Mouse (Mus musculus): ENCODE measurements around the gene Oas1e.
"Not testable (repeated sequence)": the region's sequence is repeated elsewhere in the genome, so short reads cannot be mapped to it uniquely, and the experiment has no call there.

The Oas1e gene

DNA sequence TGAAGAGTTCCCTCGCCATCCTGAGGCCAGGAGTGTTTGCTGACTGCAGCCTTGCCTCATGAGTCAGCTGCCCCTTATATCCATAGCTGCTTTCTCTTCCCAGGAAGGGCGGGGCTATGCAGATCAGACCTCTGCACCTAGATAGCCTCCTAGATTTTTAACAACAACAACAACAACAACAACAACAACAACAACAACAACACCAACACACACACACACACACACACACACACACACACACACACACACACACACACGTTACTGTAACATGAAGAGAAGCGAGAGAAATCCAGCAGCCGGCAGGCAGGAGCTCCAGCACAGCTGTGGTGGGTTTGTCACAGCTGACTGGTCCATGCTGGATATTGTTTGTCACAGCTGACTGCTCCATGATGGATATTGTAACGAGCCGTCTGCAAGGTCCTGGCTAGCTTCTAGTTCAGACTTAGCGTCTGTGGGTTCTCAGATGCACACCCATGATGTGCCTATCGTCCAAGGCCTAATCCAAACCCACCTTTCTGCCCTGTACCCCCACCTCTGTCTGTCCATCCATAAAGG, at the start of gene Oas1e:
Gene Oas1e, minus strand, starts transcription at position 51 of the 555 bp plus-strand sequence.
- DNase-seq (ENCODE audit: low read depth, low spot score); H3K27me3 ChIP-seq (ENCODE audit: control insufficient read depth, insufficient read depth, low read length, poor library complexity, severe bottlenecking); H3K36me3 ChIP-seq (ENCODE audit: control insufficient read depth, insufficient read depth, low read length, poor library complexity, severe bottlenecking): not testable (repeated sequence)

DNA sequence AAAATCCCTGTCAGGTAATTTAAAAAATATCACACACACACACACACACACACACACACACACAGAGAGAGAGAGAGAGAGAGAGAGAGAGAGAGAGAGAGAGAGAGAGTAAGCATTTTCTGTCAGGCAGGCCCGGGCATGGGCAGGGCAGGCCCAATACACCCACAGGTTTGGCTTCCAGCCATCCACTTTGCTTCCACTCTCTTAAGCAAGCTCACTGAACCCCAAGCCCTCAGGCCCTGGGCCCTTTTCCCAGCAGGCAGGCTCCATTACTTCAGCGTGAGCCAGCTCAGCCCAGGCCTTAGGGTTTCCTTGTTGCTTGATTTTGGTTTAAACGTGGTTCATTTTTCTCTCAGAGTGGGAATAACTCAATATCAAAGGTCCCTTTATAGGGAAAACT, 49.4 kb upstream of the Oas1e start:
- H3K36me3 ChIP-seq (ENCODE audit: control insufficient read depth, insufficient read depth, low read length, poor library complexity, severe bottlenecking) = no peaks in the 10 kb centered on the region
- DNase-seq (ENCODE audit: low read depth, low spot score) = no peak
- no peaks in the 10 kb centered on the region for H3K27me3 ChIP-seq (ENCODE audit: control insufficient read depth, insufficient read depth, low read length, poor library complexity, severe bottlenecking)

DNA sequence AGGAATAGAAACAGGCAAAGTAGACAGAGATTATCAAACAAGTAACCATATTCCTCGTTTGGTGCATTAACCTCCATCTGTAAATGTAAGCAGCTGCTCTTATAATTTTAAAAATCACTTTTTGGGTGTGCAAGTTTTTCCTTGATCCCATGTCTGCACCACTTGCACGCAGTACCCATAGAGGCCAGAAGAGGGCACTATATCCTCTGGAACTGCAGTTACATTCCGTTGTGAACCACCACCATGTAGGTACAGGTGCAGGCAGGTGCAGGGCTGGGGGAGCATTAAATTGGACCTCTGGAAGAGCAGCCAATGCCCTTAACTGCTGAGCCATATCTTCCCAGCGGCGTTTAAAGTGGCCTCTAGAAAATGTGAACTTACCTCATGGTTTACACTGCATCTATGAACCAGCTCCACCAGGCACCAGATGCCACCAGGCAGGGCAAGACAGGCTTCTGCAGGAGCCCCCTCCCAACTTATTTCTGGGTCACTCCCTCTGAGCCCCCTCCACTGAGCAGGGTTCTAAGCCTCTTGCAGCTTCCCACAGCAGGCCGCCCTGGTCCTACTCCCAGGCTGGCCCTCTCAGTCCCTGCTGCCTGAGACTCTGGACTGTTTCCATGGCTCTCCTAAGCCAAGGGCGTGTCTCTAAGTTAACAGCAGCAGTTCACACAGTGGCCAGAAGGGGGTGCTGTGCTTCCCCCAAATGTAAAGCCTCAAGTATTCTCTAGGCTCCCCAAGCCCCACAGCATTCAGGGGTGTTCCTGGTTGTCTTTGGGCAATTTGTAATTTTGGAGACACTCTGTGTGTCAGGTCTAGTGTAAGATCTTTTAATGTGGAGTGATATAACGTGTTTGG, 41.6 kb upstream of the Oas1e start:
- DNase-seq (ENCODE audit: low read depth, low spot score) = peak; percentile 71
- no peaks in the 10 kb centered on the region; the same call in 1 of the 2 replicates for H3K27me3 ChIP-seq (ENCODE audit: control insufficient read depth, insufficient read depth, low read length, poor library complexity, severe bottlenecking)
- H3K36me3 ChIP-seq (ENCODE audit: control insufficient read depth, insufficient read depth, low read length, poor library complexity, severe bottlenecking) = no peaks in the 10 kb centered on the region

DNA sequence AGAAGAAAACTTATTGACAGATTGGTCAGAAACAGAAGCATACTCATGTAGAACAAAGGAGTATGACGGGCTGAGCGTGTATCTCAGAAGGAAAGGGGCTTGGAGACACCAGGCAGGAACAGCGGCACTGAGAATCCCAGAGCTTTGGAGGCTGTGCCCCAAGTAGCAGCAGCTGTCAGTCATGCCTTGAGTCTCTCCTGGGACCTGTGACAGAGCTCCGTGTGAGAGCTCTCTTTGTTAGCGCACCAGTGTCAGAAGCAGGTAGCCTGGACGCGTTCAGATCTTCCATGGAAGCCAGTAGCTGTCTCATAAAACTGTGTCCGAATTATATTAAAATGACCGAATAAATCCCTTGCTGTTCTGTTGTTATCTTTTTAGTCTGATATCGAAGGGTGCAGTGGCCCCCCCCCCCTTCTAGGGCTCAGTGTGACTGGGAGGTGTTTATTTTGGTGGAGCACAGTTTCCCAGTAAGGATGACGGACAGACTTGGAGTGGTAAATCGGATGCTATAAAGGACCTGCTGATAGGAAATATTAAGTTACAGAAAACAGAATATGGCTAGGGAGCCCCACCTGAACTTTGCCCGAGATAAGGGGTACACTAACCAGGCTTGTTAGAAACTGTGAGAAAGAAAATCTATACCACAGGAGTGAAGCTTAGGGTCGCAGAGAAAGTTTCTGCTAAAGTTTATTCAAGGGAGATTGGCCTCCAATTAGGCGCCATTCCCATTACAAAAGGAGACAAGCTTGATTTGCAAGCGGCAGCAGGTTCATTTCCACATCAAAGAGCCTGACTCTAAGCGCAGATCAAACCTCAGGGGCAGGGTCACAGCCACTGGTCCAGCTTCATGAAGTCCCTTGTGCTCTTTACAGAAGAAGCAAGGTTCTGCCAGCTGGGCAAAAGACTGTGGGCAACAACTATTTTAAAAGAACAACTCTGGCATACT, 38.3 kb upstream of the Oas1e start:
- DNase-seq (ENCODE audit: low read depth, low spot score) = no peak
- Histone ChIP-seq H3K36me3 (ENCODE audit: control insufficient read depth, insufficient read depth, low read length, poor library complexity, severe bottlenecking) (no peaks in the 10 kb centered on the region), H3K27me3 (ENCODE audit: control insufficient read depth, insufficient read depth, low read length, poor library complexity, severe bottlenecking) (no peaks in the 10 kb centered on the region; the same call in 1 of the 2 replicates)

DNA sequence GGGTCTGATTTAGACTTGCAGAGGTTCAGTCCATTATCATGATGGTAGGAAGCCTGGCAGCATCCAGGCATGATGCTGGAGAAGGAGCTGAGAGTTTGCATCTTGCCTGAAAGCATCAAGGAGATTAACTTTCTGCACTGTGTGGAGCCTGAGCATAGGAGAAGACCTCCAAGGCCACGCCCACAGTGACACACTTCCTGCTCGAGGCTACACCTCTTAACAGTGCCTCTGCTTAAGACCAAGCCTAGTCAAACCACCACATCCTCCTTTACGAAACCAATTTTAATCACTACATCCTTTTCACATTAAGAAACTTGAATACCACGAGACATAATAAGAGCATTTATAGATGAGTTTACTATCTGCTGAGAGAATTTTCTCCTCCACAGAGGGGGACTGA, 35.7 kb upstream of the Oas1e start:
- Histone ChIP-seq H3K27me3 (ENCODE audit: control insufficient read depth, insufficient read depth, low read length, poor library complexity, severe bottlenecking) (no peaks in the 10 kb centered on the region; the same call in 1 of the 2 replicates), H3K36me3 (ENCODE audit: control insufficient read depth, insufficient read depth, low read length, poor library complexity, severe bottlenecking) (no peaks in the 10 kb centered on the region)
- DNase-seq (ENCODE audit: low read depth, low spot score) = peak; percentile 58

DNA sequence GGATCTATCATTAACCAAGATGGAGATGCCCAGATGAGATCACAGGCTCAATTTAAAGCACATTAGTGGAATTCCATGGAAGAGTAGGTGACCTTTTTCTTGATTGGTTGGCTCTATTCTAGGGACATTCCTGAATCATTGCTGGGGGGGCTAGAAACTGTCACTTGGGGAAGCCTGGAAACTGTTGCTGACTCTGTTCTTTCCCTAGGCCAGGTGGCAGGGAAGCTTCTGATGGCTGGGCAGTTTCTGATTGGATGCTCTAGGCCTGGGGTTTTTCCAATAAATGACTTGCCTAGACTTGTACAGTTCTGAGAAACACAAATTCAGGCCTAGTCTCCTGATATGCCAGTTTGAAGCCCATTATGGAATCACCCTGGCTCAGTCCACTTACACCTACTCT, 23.7 kb upstream of the Oas1e start:
- no peaks in the 10 kb centered on the region for H3K27me3 ChIP-seq (ENCODE audit: control insufficient read depth, insufficient read depth, low read length, poor library complexity, severe bottlenecking)
- DNase-seq (ENCODE audit: low read depth, low spot score) = no peak
- peaks cover 10% of the 10 kb centered on the region; the same call in 1 of the 2 replicates for H3K36me3 ChIP-seq (ENCODE audit: control insufficient read depth, insufficient read depth, low read length, poor library complexity, severe bottlenecking)

DNA sequence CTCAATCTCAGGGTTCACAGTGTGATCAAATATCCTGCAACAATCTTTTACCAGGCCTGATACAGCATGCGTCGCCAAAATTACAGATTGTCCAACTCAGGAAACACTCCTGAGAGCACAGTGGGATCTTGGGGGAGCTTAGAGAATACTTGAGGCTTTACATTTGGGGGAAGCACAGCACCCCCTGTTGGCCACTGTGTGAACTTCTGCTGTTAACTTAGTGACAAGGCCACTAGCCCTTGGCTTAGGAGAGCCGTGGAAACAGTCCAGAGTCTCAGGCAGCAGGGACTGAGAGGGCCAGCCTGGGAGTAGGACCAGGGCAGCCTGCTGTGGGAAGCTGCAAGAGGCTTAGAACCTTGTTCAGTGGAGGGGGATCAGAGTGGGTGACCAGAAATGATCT, 20.6 kb upstream of the Oas1e start:
- Histone ChIP-seq H3K36me3 (ENCODE audit: control insufficient read depth, insufficient read depth, low read length, poor library complexity, severe bottlenecking) (peaks cover 10% of the 10 kb centered on the region; the same call in 1 of the 2 replicates), H3K27me3 (ENCODE audit: control insufficient read depth, insufficient read depth, low read length, poor library complexity, severe bottlenecking) (no peaks in the 10 kb centered on the region)
- peak; percentile 80 for DNase-seq (ENCODE audit: low read depth, low spot score)

DNA sequence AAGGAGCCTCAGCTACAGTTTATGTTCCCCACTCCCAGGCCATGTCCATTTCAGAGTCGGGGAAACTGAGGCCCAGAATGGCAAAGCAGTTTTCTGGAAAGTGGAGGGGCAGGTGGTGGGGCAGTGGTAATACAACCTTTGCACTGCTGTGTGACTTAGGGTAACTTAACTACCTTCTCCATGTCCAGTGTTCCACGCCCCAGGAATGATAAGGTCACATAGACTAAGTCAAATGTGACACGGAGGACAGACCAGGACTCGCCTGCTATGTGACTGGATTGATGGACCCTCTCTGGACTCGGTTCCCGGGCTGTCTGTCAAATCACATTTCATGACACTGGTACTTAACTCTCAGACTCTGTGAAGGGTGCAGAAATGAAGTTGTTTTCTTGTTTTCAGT, 17.7 kb upstream of the Oas1e start:
- H3K36me3 ChIP-seq (ENCODE audit: control insufficient read depth, insufficient read depth, low read length, poor library complexity, severe bottlenecking) = peaks cover 7% of the 10 kb centered on the region; the same call in 1 of the 2 replicates
- H3K27me3 ChIP-seq (ENCODE audit: control insufficient read depth, insufficient read depth, low read length, poor library complexity, severe bottlenecking) = no peaks in the 10 kb centered on the region
- no peak for DNase-seq (ENCODE audit: low read depth, low spot score)

DNA sequence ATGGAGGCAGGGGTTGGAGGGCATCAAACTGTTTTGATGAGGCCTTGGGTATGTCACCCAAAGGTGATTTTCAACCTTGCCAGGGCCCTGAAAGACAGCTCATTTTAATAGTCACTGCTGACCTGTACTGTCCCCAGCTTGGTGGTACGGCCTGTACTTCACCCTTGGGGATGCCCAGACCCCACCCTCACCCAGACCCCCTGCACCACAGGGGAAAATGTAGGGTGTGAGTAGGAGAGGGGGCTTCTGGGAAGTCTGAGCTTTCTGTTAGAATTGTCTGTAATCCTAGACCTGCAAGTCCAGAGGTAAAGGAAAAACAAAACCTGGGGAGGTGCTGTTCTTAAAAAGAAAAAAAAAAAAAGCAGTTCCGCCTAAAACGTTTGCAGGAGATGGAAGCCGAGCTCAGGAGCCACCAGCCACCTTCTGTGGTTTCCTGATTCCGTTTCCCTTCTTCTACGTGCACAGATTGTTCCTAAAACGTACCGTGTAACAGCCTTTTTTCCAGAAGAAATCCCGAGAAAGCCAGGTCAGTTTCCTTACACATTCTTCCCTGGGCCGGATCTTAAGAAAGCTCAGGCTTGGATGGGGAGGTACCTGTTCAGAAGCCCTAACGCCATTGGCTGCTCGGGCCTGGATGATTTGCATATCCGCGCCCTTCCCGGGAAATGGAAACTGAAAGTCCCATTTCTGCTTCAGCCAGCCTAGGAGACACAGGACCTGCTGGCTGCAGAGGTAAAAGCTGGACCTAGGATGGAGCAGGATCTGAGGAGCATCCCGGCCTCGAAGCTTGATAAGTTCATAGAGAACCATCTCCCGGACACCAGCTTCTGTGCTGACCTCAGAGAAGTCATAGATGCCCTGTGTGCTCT, 16.9 kb upstream of the Oas1e start, which contains the start of gene Oas1c:
Gene Oas1c, minus strand, starts transcription at position 564 of the 869 bp plus-strand sequence.
- DNase-seq (ENCODE audit: low read depth, low spot score) = peak; percentile 84
- H3K27me3 ChIP-seq (ENCODE audit: control insufficient read depth, insufficient read depth, low read length, poor library complexity, severe bottlenecking) = no peaks in the 10 kb centered on the region
- H3K36me3 ChIP-seq (ENCODE audit: control insufficient read depth, insufficient read depth, low read length, poor library complexity, severe bottlenecking) = 0 out of 2 replicates have a peak, but pooled peaks cover 2% of the 10 kb centered on the region

DNA sequence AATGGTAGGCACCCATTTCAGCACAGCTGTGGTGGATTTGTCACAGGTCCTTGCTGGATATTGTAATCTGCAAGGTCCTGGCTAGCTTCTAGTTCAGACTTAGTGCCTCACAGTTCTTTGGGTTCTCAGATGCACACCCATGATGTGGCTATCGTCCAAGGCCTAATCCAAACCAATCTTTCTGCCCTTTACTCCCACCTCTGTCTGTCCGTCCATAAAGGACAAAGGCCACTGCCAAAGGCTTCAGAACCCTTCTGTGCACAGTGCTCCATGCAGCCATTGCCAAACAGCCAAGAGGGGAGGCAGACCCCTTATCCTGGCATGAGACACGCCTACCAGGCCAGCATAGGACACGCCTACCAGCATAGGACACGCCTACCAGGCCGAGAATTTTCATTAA, 13.8 kb upstream of the Oas1e start:
- Histone ChIP-seq H3K27me3 (ENCODE audit: control insufficient read depth, insufficient read depth, low read length, poor library complexity, severe bottlenecking) (no peaks in the 10 kb centered on the region), H3K36me3 (ENCODE audit: control insufficient read depth, insufficient read depth, low read length, poor library complexity, severe bottlenecking) (peaks cover 3% of the 10 kb centered on the region; the same call in 1 of the 2 replicates)
- no peak for DNase-seq (ENCODE audit: low read depth, low spot score)

DNA sequence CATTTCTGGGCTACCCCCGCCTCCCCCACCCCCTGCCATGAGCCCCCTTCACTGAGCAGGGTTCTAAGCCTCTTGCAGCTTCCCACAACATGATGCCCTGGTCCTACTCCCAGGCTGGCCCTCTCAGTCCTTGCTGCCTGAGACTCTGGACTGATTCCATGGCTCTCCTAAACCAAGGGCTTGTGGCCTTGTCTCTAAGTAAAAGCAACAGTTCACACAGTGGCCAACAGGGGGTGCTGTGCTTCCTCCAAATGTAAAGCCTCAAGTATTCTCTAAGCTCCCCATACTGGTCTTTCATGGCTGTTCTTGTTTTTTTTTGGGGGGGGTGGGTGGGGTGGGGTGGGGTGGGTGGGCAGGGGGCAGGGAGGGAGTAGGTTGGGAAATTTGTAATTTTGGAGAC, 11.1 kb upstream of the Oas1e start:
- Histone ChIP-seq H3K27me3 (ENCODE audit: control insufficient read depth, insufficient read depth, low read length, poor library complexity, severe bottlenecking) (no peaks in the 10 kb centered on the region), H3K36me3 (ENCODE audit: control insufficient read depth, insufficient read depth, low read length, poor library complexity, severe bottlenecking) (peaks cover 3% of the 10 kb centered on the region; the same call in 1 of the 2 replicates)
- DNase-seq (ENCODE audit: low read depth, low spot score) = peak; percentile 86

DNA sequence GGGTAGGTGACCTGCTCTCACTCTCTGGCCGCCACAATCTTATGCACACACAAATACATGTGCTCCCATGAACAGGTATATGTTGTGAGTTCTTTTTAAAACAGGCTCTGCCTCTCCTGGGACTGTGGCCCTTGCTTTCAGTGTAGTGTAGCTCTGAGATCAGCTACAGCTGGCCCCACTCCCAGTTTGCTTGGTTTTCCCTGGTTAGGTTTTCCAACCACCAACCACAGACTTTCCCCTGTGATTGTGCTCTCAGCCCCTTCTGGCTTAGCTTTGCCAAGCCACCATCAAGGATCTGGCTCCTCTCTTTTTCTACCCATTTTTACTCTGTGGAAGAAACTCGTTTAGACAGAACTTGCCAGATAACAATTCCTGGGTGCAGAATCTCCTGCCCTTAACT, 8.3 kb upstream of the Oas1e start:
- DNase-seq (ENCODE audit: low read depth, low spot score) = no peak
- Histone ChIP-seq H3K27me3 (ENCODE audit: control insufficient read depth, insufficient read depth, low read length, poor library complexity, severe bottlenecking) (no peaks in the 10 kb centered on the region), H3K36me3 (ENCODE audit: control insufficient read depth, insufficient read depth, low read length, poor library complexity, severe bottlenecking) (peaks cover 3% of the 10 kb centered on the region; the same call in 1 of the 2 replicates)

DNA sequence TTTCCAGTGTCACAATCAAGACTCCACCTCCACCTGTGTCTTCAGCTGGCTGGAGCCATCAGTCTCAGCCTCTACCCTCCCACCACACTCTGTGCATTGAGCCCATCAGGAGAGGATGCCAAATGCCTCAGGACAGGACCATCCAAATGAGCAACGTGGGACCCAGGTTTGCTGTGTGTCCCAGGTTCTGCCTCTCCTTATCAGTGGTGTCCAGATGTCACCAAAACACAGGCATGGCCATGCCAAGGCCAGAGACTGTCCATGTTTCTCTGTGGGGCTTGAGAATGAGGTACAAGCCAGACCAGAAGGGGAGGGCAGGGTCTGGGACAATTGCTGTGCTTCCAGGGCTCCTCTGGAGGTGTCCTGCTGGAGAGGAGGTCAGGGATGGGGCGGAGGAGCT, 3.6 kb upstream of the Oas1e start:
- not testable (repeated sequence) for H3K27me3 ChIP-seq (ENCODE audit: control insufficient read depth, insufficient read depth, low read length, poor library complexity, severe bottlenecking); DNase-seq (ENCODE audit: low read depth, low spot score); H3K36me3 ChIP-seq (ENCODE audit: control insufficient read depth, insufficient read depth, low read length, poor library complexity, severe bottlenecking)

DNA sequence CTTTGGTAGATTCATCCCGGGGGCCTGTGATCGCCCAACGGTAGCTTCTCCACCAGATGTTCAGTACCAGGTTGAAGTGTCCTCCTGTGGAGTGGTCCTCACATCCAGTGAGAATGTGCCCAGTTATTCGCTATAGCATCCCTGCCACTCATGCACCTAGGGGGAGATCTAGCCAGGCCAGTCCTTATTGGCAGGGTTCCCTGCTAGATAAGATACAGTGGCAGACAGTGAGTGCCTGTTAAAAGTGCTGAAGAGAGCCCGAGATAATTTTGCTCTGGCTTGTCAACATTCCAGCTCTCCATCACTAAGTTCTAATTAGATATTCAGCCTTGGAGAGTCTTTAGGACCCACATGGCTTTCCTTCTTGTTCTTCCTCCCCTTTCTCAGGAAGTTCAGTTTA, 2.8 kb upstream of the Oas1e start:
- H3K36me3 ChIP-seq (ENCODE audit: control insufficient read depth, insufficient read depth, low read length, poor library complexity, severe bottlenecking); H3K27me3 ChIP-seq (ENCODE audit: control insufficient read depth, insufficient read depth, low read length, poor library complexity, severe bottlenecking); DNase-seq (ENCODE audit: low read depth, low spot score): not testable (repeated sequence)

All from splenic B cell, adult 2 months (primary cell).